Mouse (Mus musculus): ENCODE measurements around the gene Rgs3. TPM values are rescaled to one million over a fixed set of nuclear protein-coding genes. Genes with fewer than 3 reads are reported as not detected.

The Rgs3 gene
- polyA plus RNA-seq, 1 experiment from 2014 or later: 5.7 TPM

DNA sequence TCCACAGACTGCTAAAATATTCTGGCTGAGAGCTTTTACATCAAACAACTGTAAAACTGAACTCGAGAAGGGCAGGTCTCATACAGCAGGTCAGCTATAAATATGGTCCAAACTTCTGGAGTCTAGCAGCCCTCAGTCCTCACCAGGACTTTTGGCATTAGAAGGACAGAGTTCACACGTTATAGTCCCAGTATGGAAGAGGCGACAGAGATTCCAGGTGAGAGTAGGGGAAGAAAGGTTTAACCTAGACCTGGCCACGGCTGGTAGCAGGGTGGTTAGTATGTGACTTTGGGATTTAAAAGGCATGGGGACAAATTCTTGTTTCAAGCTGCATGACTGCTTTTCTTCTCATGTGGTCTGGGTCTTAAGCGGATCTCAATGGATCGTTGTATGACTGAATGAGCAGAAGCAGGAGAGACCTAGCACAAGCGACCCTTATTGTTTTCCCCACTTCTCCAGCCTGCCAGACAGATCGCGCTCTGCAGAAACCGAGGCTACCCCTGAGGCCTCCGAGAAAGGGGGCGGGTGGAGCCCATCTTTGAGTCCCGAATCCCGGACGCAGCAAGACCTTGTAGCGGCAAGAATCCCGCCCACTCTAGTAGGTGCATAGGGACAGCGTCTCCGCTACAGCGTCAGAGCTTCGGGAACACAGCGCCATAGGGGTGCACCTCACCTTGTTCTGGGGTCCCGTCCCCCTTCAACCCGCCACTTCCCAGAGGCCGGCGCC is 40.4 kb upstream of the Rgs3 start:
- H3K4me3 ChIP-seq (replicated peaks): peak overlapping the region; percentile 89
- WGBS (ENCODE audit: insufficient replicate concordance): 2% methylated on average over 26 of the region's 26 CpGs
- peaks cover 84% of the 10 kb centered on the region for H3K4me1 ChIP-seq (replicated peaks)
- H3K27ac ChIP-seq: peak overlapping the region; percentile 100
- no peaks in the 10 kb centered on the region for H3K27me3 ChIP-seq
- no peaks in the 10 kb centered on the region for H3K9me3 ChIP-seq (replicated peaks)
- H3K36me3 ChIP-seq: peaks cover 41% of the 10 kb centered on the region
- DNase-seq (no peak), ATAC-seq (ENCODE audit: low read depth) (peak; percentile 16)
- peak overlapping the region; percentile 99 for H3K9ac ChIP-seq
- H3K4me2 ChIP-seq: peak overlapping the region; percentile 89

DNA sequence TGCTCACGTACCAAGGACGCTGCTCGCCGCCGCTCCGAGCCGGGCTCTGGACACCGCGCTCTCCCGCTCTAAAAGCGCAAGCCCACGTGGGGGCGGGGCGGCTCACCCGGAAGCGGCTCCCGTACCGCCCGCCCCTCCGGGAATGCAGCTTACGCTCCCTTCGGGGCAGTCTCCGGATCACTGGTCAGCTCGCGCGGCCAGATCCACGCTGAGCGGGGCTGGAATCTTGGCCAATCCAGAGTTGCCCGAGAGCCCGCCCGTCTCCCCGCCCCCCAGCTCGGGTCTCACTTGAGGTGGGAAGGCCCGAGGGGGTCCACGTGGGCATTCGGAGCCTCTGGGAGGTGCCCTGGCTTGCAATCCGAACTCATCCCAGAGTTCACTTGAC is 39.8 kb upstream of the Rgs3 start, which contains the start of gene Alad:
Alad (minus strand) TSS at position 70 of the 385 bp plus-strand sequence.
- Histone ChIP-seq H3K9ac (peak within 1 kb of the TSS; percentile 99), H3K36me3 (peaks cover 37% of the 10 kb centered on the region), H3K4me1 (replicated peaks) (peaks cover 81% of the 10 kb centered on the region), H3K27ac (peak within 1 kb of the TSS; percentile 100), H3K9me3 (replicated peaks) (no peaks in the 10 kb centered on the region), H3K27me3 (no peaks in the 10 kb centered on the region), H3K4me2 (peak within 1 kb of the TSS; percentile 89), H3K4me3 (replicated peaks) (peak within 1 kb of the TSS; percentile 89)
- under 1% methylated on average over 37 of the region's 37 CpGs for WGBS (ENCODE audit: insufficient replicate concordance)
- DNase-seq: peak; percentile 93
- peak; percentile 59 for ATAC-seq (ENCODE audit: low read depth)

DNA sequence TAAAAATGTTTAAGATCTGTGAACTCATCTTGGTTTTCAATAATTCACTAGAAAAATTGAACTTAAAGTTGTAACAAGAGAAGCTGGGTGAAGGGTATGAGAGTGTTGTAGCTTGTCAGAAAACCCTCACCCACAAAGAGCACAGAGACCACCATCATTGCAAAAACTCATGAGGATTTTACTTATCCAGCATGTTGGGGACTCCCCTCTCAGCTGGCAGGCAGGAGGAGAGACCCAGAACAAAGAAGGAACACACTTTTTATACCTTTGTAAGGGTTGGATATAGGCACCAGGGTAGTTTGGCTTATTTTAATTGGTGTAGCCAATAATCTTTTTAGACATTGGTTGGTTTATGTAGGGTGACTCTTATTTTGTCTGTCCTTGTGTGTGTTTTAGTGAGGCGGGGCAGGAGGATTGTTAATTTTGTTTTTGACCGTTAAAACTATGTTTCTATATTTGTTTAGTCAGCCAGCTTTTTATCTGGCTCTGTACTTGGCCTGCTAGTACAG is 38.7 kb upstream of the Rgs3 start:
- DNase-seq: no peak
- Histone ChIP-seq H3K27ac (peak overlapping the region; percentile 100), H3K4me1 (replicated peaks) (peaks cover 74% of the 10 kb centered on the region), H3K4me2 (peak overlapping the region; percentile 89), H3K36me3 (peaks cover 26% of the 10 kb centered on the region), H3K9me3 (replicated peaks) (no peaks in the 10 kb centered on the region), H3K4me3 (replicated peaks) (peak overlapping the region; percentile 89; the same call in 1 of the 2 replicates), H3K9ac (peak overlapping the region; percentile 99), H3K27me3 (no peaks in the 10 kb centered on the region)
- ATAC-seq (ENCODE audit: low read depth): no peak
- 63% methylated on average over 2 of the region's 2 CpGs for WGBS (ENCODE audit: insufficient replicate concordance)

DNA sequence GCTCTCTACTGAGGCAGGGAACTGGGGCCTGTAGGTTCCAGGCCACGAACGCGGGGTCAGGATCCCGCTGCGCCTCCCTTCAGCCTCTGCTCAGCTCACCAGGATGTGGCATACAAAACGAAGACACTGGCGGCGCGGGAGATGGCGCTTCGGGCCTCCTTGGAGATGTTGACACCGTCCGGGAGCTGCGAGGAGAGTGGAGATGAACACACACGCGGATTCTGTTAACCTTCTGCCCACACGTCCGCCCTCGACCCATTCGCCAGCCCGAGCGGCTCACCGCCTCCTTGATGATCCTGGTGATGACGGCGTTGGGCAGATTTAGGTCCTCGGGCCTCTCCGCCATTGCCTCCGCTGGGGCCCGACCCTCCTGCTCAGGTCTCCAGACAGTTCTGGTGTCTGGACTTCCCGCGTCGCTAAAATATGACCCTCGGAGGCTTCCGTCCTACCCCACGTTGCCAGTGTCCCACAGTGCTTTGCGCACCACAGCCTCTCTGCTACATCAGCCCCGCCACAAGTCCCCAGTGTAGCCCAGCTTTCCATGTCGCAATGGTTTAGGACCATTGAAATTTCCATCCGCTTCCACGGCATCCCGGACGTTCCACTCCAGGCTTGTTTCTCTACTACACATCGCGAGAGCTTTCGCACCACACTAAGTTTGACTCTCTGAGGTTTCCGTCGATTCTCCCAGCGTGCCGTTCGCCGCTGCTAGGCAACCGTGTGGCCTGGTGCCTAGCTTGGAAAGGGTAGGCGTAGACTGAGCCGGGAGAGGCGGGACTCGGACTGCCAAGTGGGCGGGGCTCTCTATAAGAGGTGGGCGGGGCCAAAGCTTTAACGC is 34.8 kb upstream of the Rgs3 start, which contains the start of the genes Pole3 and 4933430I17Rik:
Pole3 (minus strand) TSS at position 418 of the 838 bp plus-strand sequence.
4933430I17Rik (plus strand) TSS at position 719 of the 838 bp plus-strand sequence.
- H3K4me1 ChIP-seq (replicated peaks): peaks cover 42% of the 10 kb centered on the region
- H3K27ac ChIP-seq: peak within 1 kb of the TSS; percentile 83
- H3K4me3 ChIP-seq (replicated peaks): peak within 1 kb of the TSS; percentile 91
- H3K36me3 ChIP-seq: peaks cover 25% of the 10 kb centered on the region
- H3K9ac ChIP-seq: peak within 1 kb of the TSS; percentile 92
- under 1% methylated on average over 59 of the region's 59 CpGs for WGBS (ENCODE audit: insufficient replicate concordance)
- peak; percentile 94 for ATAC-seq (ENCODE audit: low read depth)
- peak; percentile 92 for DNase-seq
- no peaks in the 10 kb centered on the region for H3K9me3 ChIP-seq (replicated peaks)
- H3K27me3 ChIP-seq: no peaks in the 10 kb centered on the region
- peak within 1 kb of the TSS; percentile 88 for H3K4me2 ChIP-seq

DNA sequence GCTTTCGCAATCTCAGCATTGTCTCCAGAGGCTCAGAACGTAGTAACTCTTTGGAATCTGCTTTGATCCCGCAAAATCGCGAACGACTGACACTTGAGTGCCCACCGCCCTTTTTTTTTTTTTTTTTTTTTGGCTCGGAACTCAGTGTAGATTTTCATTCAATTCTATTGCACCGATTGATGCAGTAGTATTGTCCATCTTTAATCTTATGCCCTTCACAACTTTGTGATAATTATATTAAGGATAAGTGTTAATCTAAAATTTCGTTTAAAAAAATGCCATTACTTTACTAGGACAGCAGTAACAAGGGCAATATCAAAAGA is 34.2 kb upstream of the Rgs3 start:
- ATAC-seq (ENCODE audit: low read depth) (no peak), DNase-seq (no peak)
- 2% methylated on average over 10 of the region's 10 CpGs for WGBS (ENCODE audit: insufficient replicate concordance)
- no peak overlapping the region for H3K27ac ChIP-seq
- no peak overlapping the region for H3K9ac ChIP-seq
- peak overlapping the region; percentile 91 for H3K4me3 ChIP-seq (replicated peaks)
- H3K9me3 ChIP-seq (replicated peaks): no peaks in the 10 kb centered on the region
- peaks cover 38% of the 10 kb centered on the region for H3K4me1 ChIP-seq (replicated peaks)
- H3K27me3 ChIP-seq: no peaks in the 10 kb centered on the region
- peak overlapping the region; percentile 88 for H3K4me2 ChIP-seq
- H3K36me3 ChIP-seq: peaks cover 25% of the 10 kb centered on the region

DNA sequence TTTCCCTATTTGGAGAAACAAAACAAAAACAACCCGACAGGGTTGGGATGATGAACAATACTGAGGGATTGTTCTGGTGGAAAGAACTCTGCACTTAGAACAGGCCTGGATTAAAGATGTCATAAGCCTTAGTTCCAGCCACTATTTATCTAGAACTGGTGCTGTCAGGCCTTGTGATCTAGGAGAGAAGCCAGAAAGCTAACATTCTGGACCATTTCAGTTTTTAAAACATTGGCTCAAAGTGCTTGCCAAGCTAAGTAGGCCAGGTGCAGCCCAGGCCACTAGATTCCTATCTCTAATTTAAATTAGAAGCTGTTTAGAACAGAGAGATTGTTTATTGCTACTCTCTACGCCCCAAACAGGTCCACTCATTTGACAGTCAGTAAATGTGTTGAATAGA is 33.4 kb upstream of the Rgs3 start:
- Histone ChIP-seq H3K9ac (no peak overlapping the region), H3K4me1 (replicated peaks) (peaks cover 38% of the 10 kb centered on the region), H3K4me2 (no peak overlapping the region), H3K27me3 (no peaks in the 10 kb centered on the region), H3K4me3 (replicated peaks) (no peak overlapping the region), H3K27ac (no peak overlapping the region), H3K36me3 (peaks cover 25% of the 10 kb centered on the region), H3K9me3 (replicated peaks) (no peaks in the 10 kb centered on the region)
- 41% methylated on average over 2 of the region's 2 CpGs for WGBS (ENCODE audit: insufficient replicate concordance)
- ATAC-seq (ENCODE audit: low read depth) (no peak), DNase-seq (no peak)

DNA sequence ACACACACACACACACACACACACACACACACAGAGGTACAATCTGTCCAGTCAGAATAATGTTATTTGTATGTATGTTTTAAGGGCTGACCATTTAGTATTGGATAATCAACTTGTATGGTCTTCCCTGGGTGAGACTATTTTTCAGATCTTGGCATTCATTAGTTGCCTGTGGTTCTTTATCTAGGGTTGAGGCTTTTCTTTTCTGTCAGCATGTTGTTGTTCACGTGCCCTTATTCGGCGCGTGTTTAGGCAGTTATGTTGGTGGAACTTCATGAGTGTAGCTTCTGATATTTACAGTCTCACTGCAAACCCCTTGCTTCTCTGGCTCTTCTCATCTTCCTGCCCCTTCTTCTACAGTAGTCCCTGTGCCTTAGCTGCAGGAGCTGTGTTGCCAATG is 32.0 kb upstream of the Rgs3 start:
- peaks cover 28% of the 10 kb centered on the region for H3K4me1 ChIP-seq (replicated peaks)
- H3K4me3 ChIP-seq (replicated peaks): no peak overlapping the region
- no peak for DNase-seq
- no peak overlapping the region for H3K27ac ChIP-seq
- H3K9me3 ChIP-seq (replicated peaks): no peaks in the 10 kb centered on the region
- no peaks in the 10 kb centered on the region for H3K27me3 ChIP-seq
- no peak overlapping the region for H3K9ac ChIP-seq
- ATAC-seq (ENCODE audit: low read depth): no peak
- WGBS (ENCODE audit: insufficient replicate concordance): 16% methylated on average over 4 of the region's 4 CpGs
- H3K4me2 ChIP-seq: no peak overlapping the region
- peaks cover 13% of the 10 kb centered on the region for H3K36me3 ChIP-seq

DNA sequence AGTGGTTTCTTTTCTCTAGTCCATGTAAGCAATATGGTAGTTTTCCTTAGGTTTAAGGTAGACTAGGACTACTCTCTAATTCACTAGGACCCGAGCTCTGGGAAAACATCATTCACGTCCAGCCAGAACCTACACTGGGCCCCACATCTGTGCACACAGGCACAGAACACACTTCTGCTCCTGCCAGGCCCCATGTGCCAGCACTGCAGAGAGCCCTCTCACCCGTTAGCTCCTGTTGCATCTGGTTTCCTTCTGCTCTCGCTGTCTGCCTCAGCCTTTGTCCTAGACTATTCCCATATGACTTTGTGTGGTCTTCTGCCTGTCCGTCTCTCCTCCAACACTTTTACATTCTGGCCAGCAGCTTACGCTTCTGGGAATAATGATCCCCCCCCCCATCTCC is 25.9 kb upstream of the Rgs3 start:
- no peak for DNase-seq
- Histone ChIP-seq H3K4me3 (replicated peaks) (no peak overlapping the region), H3K27me3 (no peaks in the 10 kb centered on the region), H3K27ac (no peak overlapping the region), H3K4me2 (no peak overlapping the region), H3K4me1 (replicated peaks) (peaks cover 6% of the 10 kb centered on the region), H3K9me3 (replicated peaks) (no peaks in the 10 kb centered on the region), H3K9ac (no peak overlapping the region), H3K36me3 (no peaks in the 10 kb centered on the region)
- WGBS (ENCODE audit: insufficient replicate concordance): 62% methylated on average over 6 of the region's 6 CpGs
- no peak for ATAC-seq (ENCODE audit: low read depth)

DNA sequence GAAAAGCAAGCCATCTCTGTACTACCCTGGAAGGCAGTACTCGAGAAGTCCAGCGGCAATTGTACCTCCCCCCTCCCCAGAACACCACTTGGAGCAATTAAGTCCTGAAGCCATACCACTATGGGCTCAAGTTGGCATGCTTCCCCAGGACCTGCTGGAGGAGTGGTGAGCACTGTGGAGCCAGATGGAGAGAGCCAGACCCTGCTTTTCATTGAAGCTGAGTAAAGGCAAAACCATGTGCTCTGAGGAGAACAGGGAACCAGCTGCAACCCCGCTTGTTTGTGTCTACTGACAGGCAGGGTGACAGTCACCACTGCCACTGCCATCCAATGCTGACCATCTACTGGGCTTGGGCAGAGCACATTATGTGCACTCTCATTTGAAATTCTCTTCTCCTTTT is 17.8 kb upstream of the Rgs3 start:
- Histone ChIP-seq H3K4me2 (no peak overlapping the region), H3K27me3 (no peaks in the 10 kb centered on the region), H3K27ac (no peak overlapping the region), H3K36me3 (no peaks in the 10 kb centered on the region), H3K9me3 (replicated peaks) (no peaks in the 10 kb centered on the region), H3K9ac (no peak overlapping the region), H3K4me3 (replicated peaks) (no peak overlapping the region), H3K4me1 (replicated peaks) (no peaks in the 10 kb centered on the region)
- DNase-seq (no peak), ATAC-seq (ENCODE audit: low read depth) (no peak)
- WGBS (ENCODE audit: insufficient replicate concordance): 69% methylated on average over 3 of the region's 3 CpGs

DNA sequence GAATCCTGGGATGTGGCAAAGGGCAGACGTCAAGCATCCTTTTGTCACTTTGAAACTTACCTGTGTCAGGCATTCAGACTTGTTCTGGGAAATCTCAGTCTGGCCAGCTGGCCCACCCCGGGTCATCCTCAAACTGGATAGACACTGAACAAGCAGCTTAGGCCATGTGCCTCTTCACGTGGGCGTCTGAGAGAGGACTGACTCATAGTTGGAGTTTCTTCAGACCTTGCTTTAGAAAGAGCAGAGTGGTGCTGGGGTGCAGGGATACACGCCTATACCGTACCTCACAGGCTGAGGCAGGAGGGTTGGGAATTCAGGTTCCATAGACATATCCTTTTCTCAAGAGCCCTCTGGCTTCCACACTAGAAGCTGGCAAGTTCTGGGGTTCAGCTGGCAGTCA is 15.9 kb upstream of the Rgs3 start:
- no peak for ATAC-seq (ENCODE audit: low read depth)
- Histone ChIP-seq H3K4me1 (replicated peaks) (no peaks in the 10 kb centered on the region), H3K27me3 (no peaks in the 10 kb centered on the region), H3K9ac (no peak overlapping the region), H3K36me3 (no peaks in the 10 kb centered on the region), H3K9me3 (replicated peaks) (no peaks in the 10 kb centered on the region), H3K27ac (no peak overlapping the region), H3K4me2 (no peak overlapping the region), H3K4me3 (replicated peaks) (no peak overlapping the region)
- WGBS (ENCODE audit: insufficient replicate concordance): 62% methylated on average over 6 of the region's 6 CpGs
- DNase-seq: no peak

DNA sequence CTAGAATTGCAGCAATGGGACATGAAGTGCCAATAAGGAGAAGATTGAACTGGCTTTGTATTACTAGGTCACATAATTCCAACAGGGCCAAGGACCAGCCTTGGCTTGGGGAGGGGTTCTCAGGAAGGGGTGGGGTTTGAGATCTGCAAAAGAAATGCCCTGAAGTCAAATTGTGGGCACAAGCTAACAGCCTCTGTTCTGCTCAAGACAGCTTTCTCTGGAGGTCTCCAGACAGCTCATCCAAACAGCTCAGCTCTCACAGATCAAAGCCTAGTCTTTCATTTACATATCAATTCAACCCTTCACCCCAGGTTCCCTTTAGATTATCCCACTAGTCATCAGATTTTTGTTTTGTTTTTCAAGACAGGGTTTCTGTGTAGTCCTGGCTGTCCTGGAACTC is 14.8 kb upstream of the Rgs3 start:
- Histone ChIP-seq H3K27me3 (no peaks in the 10 kb centered on the region), H3K36me3 (no peaks in the 10 kb centered on the region), H3K4me3 (replicated peaks) (no peak overlapping the region), H3K9ac (no peak overlapping the region), H3K4me2 (no peak overlapping the region), H3K9me3 (replicated peaks) (no peaks in the 10 kb centered on the region), H3K27ac (no peak overlapping the region), H3K4me1 (replicated peaks) (no peaks in the 10 kb centered on the region)
- DNase-seq: no peak
- no peak for ATAC-seq (ENCODE audit: low read depth)
